In the genomic region with DNA sequence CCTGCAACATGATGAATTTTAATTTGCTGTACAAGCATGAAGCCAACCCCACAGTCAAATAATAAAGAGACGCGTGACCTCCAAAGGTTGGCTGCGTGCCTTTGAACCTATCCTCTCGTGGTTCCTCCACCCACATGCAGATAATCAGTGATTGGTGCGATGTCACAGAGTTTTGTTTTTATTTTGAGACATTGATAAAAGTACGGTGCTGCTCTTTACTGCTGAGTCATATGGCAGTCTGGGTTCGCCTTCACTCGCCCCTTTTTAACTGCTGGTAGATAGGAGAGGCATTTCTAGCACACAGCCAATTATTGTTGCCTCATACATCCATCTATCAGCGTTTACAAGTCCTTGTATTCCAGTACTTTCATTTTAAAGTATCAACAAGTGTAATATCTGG, we compare ENCODE assay signal across 29 mouse cellular contexts. TPM values are rescaled to one million over a fixed set of nuclear protein-coding genes. Genes with fewer than 3 reads are reported as not detected.
DNase-seq lines count a peak whose midpoint lies in the region; ATAC-seq and TF ChIP-seq lines count a peak whose summit lies in the region.
"Had no signal": no experiment of that assay in that cellular context is flagged by ENCODE, and none has a peak within 500 bp of the region (broad histone marks: within the 10 kb centered on the region; RNA-seq: fewer than 3 reads in every experiment).

No protein-coding gene starts in this region.

- H3K4me1 ChIP-seq in lung, adult 2 months (ENCODE audit: control insufficient read depth, insufficient read depth, low read length): no peaks in the 10 kb centered on the region
- H3K4me1 ChIP-seq: forebrain, embryonic 13.5 days; hindbrain, embryonic 12.5 days; intestine, embryonic 15.5 days; liver, embryonic 12.5 days; midbrain, embryonic 13.5 days; neural tube, embryonic 13.5 days had no signal

- TF ChIP-seq CTCF in lung, adult 2 months (IDR thresholded peaks at IDR 0.05; ENCODE audit: insufficient read depth, low read length): no peak

- intact Hi-C loops in heart, postnatal 14 days (cut with DNase I): no loop called here

- WGBS in lung, adult 2 months: 61% methylated on average over 9 of the region's 9 CpGs

- DNase-seq in heart, adult 11 months: peak; percentile 92
- DNase-seq in heart, postnatal 14 days: no peak
- peak; percentile 15 for DNase-seq in lung, postnatal 36 days
- no peak for DNase-seq in lung, adult 2 months
- DNase-seq in adrenal gland, adult 8-10 months: peak; percentile 14
- no peak for DNase-seq in kidney, adult 18-20 months
- DNase-seq: cerebellum, adult 8-10 months; cerebellum, postnatal 36 days; gastrocnemius, postnatal 25 days; kidney, adult 8-10 months; kidney, postnatal 4 days; layer of hippocampus, postnatal 36 days; left cerebral cortex, postnatal 4 days; liver, postnatal 0 days; right cerebral cortex, postnatal 25 days; thymus, postnatal 14 days had no signal

- TF ChIP-seq POLR2A in lung, adult 2 months (IDR thresholded peaks at IDR 0.05; ENCODE audit: borderline replicate concordance, extremely low read depth, low read depth, low read length): no peak

- H3K4me3 ChIP-seq in lung, adult 2 months (replicated peaks; ENCODE audit: extremely low read depth, low read depth, low read length): no peak overlapping the region
- H3K4me3 ChIP-seq: forebrain, embryonic 13.5 days; heart, embryonic 13.5 days; hindbrain, embryonic 12.5 days; intestine, embryonic 15.5 days; liver, embryonic 12.5 days; midbrain, embryonic 13.5 days; neural tube, embryonic 13.5 days had no signal

- ATAC-seq in activated CD4-positive, CD25-positive, alpha-beta regulatory T cell, adult 4 months: no peak
- ATAC-seq: forebrain, embryonic 13.5 days; hindbrain, postnatal 0 days; intestine, embryonic 15.5 days; liver, embryonic 12.5 days; liver, postnatal 0 days; lung, postnatal 0 days; midbrain, embryonic 13.5 days; Patski had no signal

RNA-seq across cellular contexts. Expression of a gene that starts 34.0 kb away (rescaled TPM):
- total RNA-seq in heart, postnatal 14 days (2021): 10 to 100 TPM in 1 of 2 experiments, 1 to 10 TPM in 1; 9.3 to 11.2 TPM
- polyA plus RNA-seq in lung, adult 2 months (2012; rRNA removed): 1.1 and 1.5 TPM in 2 replicates
- total RNA-seq in adrenal gland, adult 8-10 months (2022): 1 to 10 TPM; 1.2 to 2.7 (median 2.1) TPM
- 1 to 10 TPM in 1 of 2 experiments, under 1 TPM in 1; 0.63 to 1.1 TPM for polyA plus RNA-seq in activated CD4-positive, CD25-positive, alpha-beta regulatory T cell, adult 4 months (2017; shearing (Covaris generic))
- total RNA-seq: megakaryocyte-erythroid progenitor cell, adult 5-6 weeks had no signal
- polyA plus RNA-seq: macrophage had no signal

Comparison
In these comparisons a context has a peak if more than half of its experiments do, and no peak if none do; other contexts are left out.
1. DNase-seq: peak in heart, adult 11 months (single experiment), lung, postnatal 36 days (single experiment) and adrenal gland, adult 8-10 months (single experiment); none in heart, postnatal 14 days (0 of 2), lung, adult 2 months (single experiment) and kidney, adult 18-20 months (single experiment).